Mouse (Mus musculus) heart, adult 8-10 months (tissue): Measurements from ENCODE around the gene Tmprss5. TPM values are rescaled to one million over a fixed set of nuclear protein-coding genes. Genes with fewer than 3 reads are reported as not detected.

Experiments
- total RNA-seq, 4 experiments: library from RNA; stranded (reverse); gene quantifications; 2 replicates each; pipeline ENCODE4 v1.2.4; 2022

The Tmprss5 gene
- total RNA-seq, 4 experiments from 2014 or later, result 0.19 TPM; not detected in 3

Other genes with a start within 250 kb of the Tmprss5 start
- 100 to 1,000 TPM; 105 to 204 (median 152) TPM for gene Zbtb16, start 245.0 kb upstream of the Tmprss5 start, total RNA-seq
- gene Htr3a, start 170.2 kb upstream of the Tmprss5 start, total RNA-seq, result under 1 TPM in 2 of 4 experiments, not detected in 2; 0.24 to 0.28 TPM
- not detected for gene Htr3b, start 116.3 kb upstream of the Tmprss5 start, total RNA-seq
- 100 to 1,000 TPM; 120 to 141 (median 134) TPM for gene Usp28, start 95.9 kb upstream of the Tmprss5 start, total RNA-seq
- 10 to 100 TPM; 11.6 to 13.5 (median 12.5) TPM for gene Zw10, start 25.6 kb upstream of the Tmprss5 start, total RNA-seq
- gene Gm4894, start 169.3 kb downstream of the Tmprss5 start, total RNA-seq, result not detected